Mouse (Mus musculus) cerebellum, adult 2 months (tissue): ENCODE data around the gene Fam69b.

Experiments used
- CTCF ChIP-seq: fragments of 200-500 bp; IDR thresholded peaks from 2 replicates; pipeline ENCODE4 v1.5.1; 2011; ENCODE audit warnings: low read depth, mild to moderate bottlenecking, control low read depth, low read length, moderate library complexity, borderline replicate concordance; ENCODE audit not compliant: insufficient read depth
- POLR2A ChIP-seq: fragments of 200-500 bp; IDR thresholded peaks from 2 replicates; pipeline ENCODE4 v1.6.1; 2011; ENCODE audit warnings: low read length, control low read depth, borderline replicate concordance; ENCODE audit not compliant: insufficient read depth

DNA sequence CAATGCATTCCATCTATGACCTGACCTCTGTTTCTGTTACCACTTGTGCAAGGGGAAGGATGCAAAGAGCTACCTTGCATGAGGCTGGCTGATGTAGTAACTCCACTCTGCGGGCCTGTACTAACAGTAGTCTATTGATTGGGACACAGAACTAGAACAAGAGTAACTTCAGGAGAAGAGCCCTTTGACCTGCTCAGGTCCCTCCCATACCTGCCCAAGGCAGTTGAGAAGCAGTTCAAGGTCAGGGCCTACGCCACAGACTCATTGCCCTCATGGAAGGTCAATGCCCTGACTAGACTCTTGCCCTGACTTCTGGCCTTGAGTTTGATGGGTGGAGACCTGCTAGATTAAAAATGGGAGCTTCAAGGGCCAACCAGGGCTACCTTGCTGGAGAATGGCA lies 27.6 kb upstream of the Fam69b start:
- TF ChIP-seq CTCF = no peak
- TF ChIP-seq POLR2A = no peak
